Mouse (Mus musculus): ENCODE results near the gene Jade2. TPM values are rescaled to one million over a fixed set of nuclear protein-coding genes. Genes with fewer than 3 reads are reported as not detected.

Gene Jade2
- polyA plus RNA-seq, 1 experiment = 10.1 TPM

DNA sequence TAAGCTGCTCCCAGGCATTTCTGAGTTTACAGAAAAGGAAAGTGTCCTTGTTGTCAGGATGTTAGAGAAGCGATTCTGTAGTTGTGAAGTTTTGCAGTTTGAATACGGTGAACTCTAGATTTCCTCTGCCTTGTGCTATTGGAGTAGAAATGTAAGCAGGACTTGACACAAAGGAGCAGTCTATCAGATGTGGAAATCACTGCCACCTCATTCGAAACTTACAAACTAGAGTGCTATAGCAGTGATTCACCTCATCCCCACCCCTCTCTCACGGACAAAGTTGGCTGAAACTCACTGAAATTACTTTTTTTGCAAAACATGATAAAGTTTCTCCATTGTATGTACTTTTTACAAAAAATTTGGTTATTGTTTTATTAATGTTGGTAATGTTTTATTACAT, 92.6 kb downstream of the Jade2 start:
- H3K4me3 ChIP-seq (ENCODE audit: low read depth, low read length) = no peak overlapping the region
- TF ChIP-seq CTCF (IDR thresholded peaks at IDR 0.05; ENCODE audit: low read depth, low read length) = no peak
- no peaks in the 10 kb centered on the region for H3K9me3 ChIP-seq (replicated peaks; ENCODE audit: control insufficient read depth, insufficient read depth, low read length, poor library complexity, severe bottlenecking)

DNA sequence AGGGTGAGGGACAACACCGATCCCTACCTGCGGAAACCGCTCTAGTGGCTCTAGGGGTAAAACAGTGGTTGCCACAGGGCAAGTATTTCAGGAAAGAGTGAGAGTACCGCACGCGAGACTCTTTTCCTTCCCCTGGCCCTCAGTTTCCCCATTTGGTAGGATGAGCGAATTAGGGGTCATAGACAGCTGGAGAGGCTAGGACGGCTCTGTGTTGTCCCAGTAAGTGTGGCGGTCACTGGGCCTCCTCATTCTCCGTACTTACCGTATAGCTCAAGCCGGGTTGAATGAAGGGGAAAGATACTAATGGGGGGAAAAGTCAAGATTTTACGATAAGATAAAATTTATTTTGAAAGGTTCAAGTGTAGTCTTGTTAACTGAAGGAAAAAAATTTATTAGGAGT, 93.5 kb downstream of the Jade2 start:
- TF ChIP-seq CTCF (IDR thresholded peaks at IDR 0.05; ENCODE audit: low read depth, low read length) (no peak), POLR2A (IDR thresholded peaks at IDR 0.05; ENCODE audit: insufficient read depth, low read length) (no peak), EP300 (IDR thresholded peaks at IDR 0.05; ENCODE audit: insufficient read depth, low read depth, low read length) (no peak)
- Histone ChIP-seq H3K9ac (ENCODE audit: low read depth, poor library complexity, severe bottlenecking) (peak overlapping the region; percentile 92), H3K4me3 (ENCODE audit: low read depth, low read length) (peak overlapping the region; percentile 100), H3K4me1 (ENCODE audit: control insufficient read depth, insufficient read depth, low read length) (no peaks in the 10 kb centered on the region), H3K9me3 (replicated peaks; ENCODE audit: control insufficient read depth, insufficient read depth, low read length, poor library complexity, severe bottlenecking) (no peaks in the 10 kb centered on the region), H3K27me3 (ENCODE audit: control insufficient read depth, insufficient read depth, low read length, poor library complexity, severe bottlenecking) (no peaks in the 10 kb centered on the region), H3K27ac (ENCODE audit: insufficient read depth, low read length) (no peak overlapping the region), H3K36me3 (ENCODE audit: control insufficient read depth, insufficient read depth, low read length, poor library complexity, severe bottlenecking) (no peaks in the 10 kb centered on the region)

More for the DNA sequence above, 92.6 kb downstream of the Jade2 start:
- no peak overlapping the region for H3K27ac ChIP-seq (ENCODE audit: insufficient read depth, low read length)
- H3K9ac ChIP-seq (ENCODE audit: low read depth, poor library complexity, severe bottlenecking) = no peak overlapping the region
- no peaks in the 10 kb centered on the region for H3K4me1 ChIP-seq (ENCODE audit: control insufficient read depth, insufficient read depth, low read length)
- H3K27me3 ChIP-seq (ENCODE audit: control insufficient read depth, insufficient read depth, low read length, poor library complexity, severe bottlenecking) = no peaks in the 10 kb centered on the region
- H3K36me3 ChIP-seq (ENCODE audit: control insufficient read depth, insufficient read depth, low read length, poor library complexity, severe bottlenecking) = no peaks in the 10 kb centered on the region

Other genes starting within 250 kb of the Jade2 start
- gene Nhp2, start 237.9 kb downstream of the Jade2 start, polyA plus RNA-seq (2011; ENCODE audit: insufficient read depth, insufficient read length, low read depth, missing spikeins) = 202 and 205 TPM in 2 replicates
- gene Rmnd5b, start 221.8 kb downstream of the Jade2 start, polyA plus RNA-seq (2011; ENCODE audit: insufficient read depth, insufficient read length, low read depth, missing spikeins) = 17.9 and 20.2 TPM in 2 replicates
- gene N4bp3, start 206.8 kb downstream of the Jade2 start, polyA plus RNA-seq (2011; ENCODE audit: insufficient read depth, insufficient read length, low read depth, missing spikeins) = 18.5 and 19.9 TPM in 2 replicates
- 10.1 and 10.6 TPM in 2 replicates for gene D930048N14Rik, start 206.7 kb downstream of the Jade2 start, polyA plus RNA-seq (2011; ENCODE audit: insufficient read depth, insufficient read length, low read depth, missing spikeins)
- gene 0610009B22Rik, start 168.8 kb downstream of the Jade2 start, polyA plus RNA-seq (2011; ENCODE audit: insufficient read depth, insufficient read length, low read depth, missing spikeins) = 37.9 and 45.7 TPM in 2 replicates
- gene Sec24a, start 94.0 kb downstream of the Jade2 start, polyA plus RNA-seq (2011; ENCODE audit: insufficient read depth, insufficient read length, low read depth, missing spikeins) = 50.2 and 50.5 TPM in 2 replicates
- 38.8 and 39.5 TPM in 2 replicates for gene Sar1b, start 94.0 kb downstream of the Jade2 start, polyA plus RNA-seq (2011; ENCODE audit: insufficient read depth, insufficient read length, low read depth, missing spikeins)
- 69.8 and 77.1 TPM in 2 replicates for gene Cdkn2aipnl, start 110.0 kb upstream of the Jade2 start, polyA plus RNA-seq (2011; ENCODE audit: insufficient read depth, insufficient read length, low read depth, missing spikeins)
- gene Ube2b, start 143.1 kb upstream of the Jade2 start, polyA plus RNA-seq (2011; ENCODE audit: insufficient read depth, insufficient read length, low read depth, missing spikeins) = 194 and 197 TPM in 2 replicates
- 9.6 and 12.9 TPM in 2 replicates for gene Cdkl3, start 146.6 kb upstream of the Jade2 start, polyA plus RNA-seq (2011; ENCODE audit: insufficient read depth, insufficient read length, low read depth, missing spikeins)
- 103 TPM in 2 replicates for gene Ppp2ca, start 241.0 kb upstream of the Jade2 start, polyA plus RNA-seq (2011; ENCODE audit: insufficient read depth, insufficient read length, low read depth, missing spikeins)